Mouse (Mus musculus): Measurements from ENCODE around the gene Esr2.
"Not testable (repeated sequence)": the region's sequence is repeated elsewhere in the genome, so short reads cannot be mapped to it uniquely, and the experiment has no call there.

Gene Esr2

DNA sequence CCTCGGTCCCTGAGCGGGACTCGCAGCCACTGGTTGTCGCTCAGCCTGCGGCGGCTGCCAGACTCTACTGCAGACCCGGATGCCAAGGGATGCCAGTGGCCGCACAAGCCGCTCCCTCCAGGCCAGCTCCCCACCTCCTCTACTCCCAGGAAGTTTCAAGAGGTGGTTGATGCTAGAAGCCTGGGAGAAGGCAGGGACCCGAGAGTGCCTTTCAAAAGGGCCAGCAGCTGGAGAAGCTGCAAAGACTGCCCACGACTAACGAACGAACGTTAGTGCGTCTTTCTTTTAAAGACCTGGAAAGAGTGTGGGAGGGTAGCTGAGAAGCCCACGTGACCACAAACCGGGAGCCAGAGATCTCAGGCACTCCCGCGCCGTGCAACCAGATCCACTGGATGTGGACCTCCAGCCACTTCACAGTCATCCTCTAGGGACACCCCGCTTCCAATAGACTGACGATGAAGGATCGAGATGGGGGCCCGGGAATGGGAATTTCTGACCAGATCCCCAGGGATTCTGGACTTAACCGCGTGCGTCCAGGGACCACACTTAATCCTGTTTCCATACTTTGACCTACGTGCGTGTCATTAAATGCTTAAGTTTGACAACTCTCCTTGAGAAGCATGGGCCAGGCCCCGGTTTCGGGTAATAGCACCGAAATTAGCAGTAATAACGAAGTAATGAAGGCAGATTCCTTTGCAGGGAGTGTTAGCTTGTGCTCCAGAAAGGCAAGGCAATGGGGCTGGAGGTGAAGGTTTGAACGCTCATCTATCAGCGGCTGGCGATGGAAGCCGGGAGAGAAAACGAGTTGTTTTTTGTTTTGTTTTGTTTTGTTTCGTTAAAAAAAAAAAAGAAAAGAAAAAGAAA is at the start of gene Esr2:
Gene Esr2, minus strand, starts transcription at position 260 of the 864 bp plus-strand sequence.
- peak; percentile 44 for DNase-seq

DNA sequence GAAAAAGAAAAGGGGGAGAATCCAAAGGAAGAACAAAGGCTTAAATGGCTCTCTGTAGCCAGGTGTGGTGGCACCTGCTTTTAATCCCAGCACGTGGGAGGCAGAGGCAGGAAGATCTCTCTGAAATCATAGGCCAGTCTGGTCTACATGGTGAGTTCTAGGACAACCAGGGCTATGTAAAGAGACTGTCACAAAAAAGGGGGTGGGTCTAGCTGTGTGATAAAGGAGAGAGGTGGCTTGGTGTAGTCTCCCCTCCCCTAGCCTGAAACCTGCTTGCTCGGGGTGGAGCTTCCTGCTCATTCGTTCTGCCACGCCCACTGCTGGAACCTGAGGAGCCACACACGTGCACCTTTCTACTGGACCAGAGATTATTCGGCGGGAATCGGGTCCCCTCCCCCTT is 45.0 kb upstream of the Esr2 start:
- DNase-seq: not testable (repeated sequence)

DNA sequence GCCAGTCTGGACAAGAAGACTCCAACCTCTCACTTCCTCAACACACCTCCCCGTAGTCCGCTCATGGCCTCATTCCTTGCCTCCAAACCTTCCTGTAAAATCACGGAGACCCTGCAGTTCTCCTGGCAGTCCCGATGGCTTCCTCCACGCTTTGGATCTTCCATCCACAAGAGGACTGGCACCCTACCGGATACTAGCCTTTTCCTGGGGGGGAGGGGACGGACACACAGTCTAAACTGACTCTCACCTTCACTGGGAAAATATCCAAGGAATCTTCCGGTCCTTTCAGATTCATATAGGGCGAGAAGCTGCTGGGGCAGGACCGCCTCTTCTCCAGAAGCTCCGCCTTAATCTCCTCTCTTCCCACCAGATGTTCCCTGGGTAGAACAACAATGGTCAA is 39.7 kb upstream of the Esr2 start:
- DNase-seq: no peak

DNA sequence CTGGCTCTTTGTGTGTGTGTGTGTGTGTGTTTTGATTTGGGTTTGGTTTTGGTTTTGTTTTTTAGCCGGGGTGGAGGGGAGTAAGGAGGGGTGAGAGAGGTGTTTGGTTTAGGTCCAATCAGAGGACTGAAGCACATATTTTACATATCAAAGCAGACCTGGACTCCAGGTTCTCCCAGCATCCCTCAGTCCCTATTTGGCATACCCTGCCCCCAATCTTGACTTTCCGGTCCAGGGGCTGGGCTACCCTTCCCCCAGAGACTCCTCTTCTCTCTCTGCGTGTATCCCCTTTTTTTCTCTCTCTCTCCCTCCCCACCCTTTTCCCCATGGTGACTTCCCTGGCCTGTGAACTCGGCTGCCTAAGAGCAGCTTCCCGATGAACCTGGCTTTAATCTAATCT is 38.1 kb upstream of the Esr2 start:
- no peak for DNase-seq

DNA sequence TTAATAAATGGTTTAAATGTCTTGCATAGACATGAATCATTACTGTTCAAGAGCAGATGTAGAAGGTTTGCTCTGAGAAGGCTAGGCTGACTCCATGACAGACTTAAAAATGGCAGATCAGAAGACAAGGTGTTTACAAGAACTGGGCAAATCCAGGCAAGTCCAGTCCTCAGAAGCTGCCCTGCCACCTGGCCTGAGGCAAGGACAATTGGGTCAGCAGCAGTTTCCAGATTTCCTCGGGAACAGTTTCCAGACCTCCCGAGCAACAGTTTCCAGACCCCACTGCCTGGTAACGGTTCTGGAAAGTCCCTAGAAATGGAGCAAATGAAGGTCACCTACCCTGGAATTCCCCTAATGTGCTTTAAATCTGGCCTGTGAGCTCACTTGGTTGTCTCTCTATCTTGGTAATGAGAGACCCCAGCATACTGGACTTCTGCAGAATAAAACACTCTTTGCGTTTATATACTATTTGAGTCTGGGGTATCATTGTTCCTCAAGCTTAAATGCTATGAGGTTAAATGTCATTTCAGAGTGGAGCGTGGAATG is 32.4 kb upstream of the Esr2 start:
- DNase-seq: no peak

DNA sequence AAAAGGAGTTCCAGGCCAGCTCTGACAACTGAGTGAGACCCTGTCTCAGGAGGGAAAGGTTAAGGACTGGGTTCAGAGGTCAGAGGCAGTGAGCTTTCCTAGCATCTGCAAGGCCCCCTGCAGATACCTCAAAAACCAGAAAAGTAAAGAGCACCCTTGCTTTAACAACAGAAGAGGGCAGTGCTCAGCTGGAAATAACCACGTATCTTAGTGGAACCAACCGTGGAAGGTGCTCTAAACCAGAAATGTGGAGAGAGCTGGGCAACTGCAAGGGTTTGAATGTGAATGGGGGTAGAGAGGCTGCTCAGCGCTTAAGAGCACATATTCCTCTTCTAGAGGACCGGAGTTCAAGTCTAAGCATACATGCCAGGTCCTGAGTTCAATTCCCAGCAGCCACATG is 23.3 kb upstream of the Esr2 start:
- no peak for DNase-seq

DNA sequence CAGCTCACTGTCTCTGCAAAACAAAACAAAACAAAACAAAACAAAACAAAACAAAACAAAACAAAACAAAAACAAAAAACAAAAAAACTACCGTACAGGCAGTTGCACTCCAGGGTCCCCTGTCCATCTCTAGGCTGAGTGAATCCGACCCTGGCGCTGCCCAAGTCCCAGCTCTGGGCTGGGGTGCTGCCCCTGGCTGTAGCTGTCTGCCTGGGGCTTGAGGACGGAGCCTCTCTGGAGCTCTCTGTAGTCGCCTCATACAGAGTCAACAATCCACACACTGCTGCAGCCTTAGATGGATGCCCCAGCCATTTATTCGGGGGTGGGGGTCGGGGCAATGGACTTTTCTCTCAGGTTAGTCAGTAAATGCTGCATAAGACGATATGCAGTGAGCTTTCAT is 20.0 kb upstream of the Esr2 start:
- no peak for DNase-seq

DNA sequence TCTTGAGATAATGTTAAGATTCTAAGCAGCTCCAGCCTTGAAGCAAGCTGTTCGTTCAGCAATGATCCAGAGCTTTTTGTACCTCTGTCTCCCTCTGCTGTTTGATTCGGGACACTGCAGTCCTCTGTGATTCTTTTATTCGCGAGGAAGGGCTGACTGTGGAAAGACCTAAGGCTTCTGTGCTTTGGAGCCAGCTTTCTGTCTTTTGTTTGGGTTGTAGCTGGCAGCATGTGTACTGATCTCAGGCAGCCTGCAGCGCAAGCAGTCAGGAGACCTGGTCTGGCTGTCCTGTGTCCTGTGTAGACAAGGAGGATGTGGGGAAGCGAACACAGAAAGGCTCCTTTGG is 19.6 kb upstream of the Esr2 start:
- peak; percentile 84 for DNase-seq

DNA sequence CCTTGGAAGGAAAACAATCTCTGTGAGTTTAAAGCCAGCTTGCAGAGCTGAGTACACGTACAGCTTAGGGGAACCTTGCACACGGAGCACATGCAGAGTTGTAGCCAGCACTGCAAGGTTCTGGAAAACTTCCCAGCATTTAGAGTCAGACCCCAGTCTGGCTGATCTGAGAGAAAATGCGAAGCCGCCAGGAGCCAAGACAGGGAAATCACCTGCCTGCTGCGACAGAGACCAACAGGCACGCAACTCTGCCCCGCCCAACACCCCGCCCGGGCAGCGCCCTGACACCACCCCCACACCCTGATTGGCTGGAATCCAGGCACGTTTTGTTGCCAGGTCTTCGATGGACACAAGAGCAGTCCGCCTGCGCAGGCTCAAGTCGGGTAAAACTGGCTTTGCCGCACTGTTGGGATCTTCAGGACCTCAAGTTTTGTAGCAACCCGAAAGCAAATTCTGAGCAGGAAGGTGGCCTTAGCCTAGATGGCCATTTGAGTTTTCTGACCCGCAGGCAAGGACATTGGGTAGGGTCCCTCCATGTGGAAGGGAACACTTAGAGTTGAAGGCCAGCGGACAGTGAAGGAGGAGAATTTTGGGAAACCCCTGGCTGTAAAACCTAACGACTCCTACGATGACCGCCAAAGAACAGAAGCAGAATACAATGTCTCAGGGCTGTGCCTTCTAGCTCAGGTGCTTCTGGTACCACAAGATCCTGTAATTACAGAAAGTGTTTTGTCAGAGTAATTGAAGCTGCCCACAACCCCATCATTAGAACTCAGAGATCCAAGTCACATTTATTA is 19.1 kb upstream of the Esr2 start:
- peak; percentile 92 for DNase-seq

DNA sequence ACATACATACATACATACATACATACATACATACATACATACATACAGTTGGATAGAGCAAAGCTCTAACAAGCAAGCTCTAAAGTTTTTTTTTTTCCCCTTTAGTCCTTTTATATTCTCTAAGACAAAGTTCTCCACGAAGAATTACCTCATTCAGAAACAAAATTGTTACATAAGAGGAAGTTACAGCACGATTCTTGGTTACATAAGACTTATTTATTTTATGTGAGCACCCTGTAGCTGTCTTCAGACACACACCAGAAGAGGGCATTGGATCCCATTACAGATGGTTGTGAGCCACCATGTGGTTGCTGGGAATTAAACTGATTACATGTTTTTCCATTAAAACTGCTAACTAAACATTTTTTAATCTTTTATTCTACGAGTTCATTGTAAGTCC is 17.5 kb upstream of the Esr2 start:
- DNase-seq: peak; percentile 14

DNA sequence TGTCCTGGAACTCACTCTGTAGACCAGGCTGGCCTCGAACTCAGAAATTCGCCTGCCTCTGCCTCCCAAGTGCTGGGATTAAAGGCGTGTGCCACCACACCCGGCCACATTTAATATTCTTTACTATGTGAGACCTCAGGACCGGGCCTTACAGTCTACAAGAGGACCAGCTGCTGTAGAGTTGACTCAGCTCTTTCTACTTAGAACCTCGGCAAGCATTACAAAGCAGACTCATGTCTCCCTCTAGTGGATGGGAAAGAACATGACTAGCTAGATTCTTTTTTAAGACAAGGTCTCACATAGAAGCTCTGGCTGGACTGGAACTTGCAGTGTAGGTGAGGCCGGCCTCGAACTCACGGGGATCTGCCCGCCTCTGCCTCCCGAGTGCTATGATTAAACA is 13.9 kb upstream of the Esr2 start:
- DNase-seq: peak; percentile 48

DNA sequence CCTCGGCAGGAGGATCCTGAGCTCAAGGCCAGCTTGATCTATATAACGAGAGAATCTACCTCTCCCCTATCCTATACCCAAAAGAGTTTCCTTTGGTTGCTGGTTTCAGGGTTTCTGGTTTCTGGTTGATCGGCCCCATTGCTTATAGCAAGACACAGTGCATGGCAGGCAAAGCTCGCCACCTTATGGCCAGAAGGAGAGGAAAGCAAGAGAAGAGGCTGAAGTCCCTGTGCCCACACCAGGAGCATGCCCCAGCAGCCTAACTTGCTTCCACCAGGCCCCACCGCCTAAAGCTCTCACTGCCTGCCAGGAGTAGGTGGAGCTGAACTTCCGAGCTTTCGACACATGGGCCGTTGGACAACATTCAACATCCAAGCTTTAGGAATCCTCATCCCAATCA is 10.8 kb upstream of the Esr2 start:
- peak; percentile 47 for DNase-seq

DNA sequence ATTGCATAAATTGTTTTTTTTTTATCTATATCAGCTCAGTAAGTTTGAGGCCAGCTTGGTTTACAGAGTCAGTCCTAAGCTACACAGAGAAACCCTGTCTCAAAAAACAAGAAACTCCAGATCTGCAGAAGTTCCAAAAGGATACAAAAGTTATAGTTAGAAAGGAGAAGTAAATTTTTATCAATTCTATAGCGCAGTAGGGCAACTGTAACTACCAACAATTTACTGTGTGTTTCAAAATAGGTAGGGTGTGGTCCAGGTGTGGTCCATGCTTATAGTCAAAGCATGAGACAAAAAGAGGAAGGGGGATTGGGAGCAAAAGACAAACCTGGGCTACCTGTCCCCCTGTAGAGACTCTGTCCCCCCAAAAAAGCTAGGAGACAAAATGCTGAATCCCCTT is 9.4 kb upstream of the Esr2 start:
- no peak for DNase-seq

DNA sequence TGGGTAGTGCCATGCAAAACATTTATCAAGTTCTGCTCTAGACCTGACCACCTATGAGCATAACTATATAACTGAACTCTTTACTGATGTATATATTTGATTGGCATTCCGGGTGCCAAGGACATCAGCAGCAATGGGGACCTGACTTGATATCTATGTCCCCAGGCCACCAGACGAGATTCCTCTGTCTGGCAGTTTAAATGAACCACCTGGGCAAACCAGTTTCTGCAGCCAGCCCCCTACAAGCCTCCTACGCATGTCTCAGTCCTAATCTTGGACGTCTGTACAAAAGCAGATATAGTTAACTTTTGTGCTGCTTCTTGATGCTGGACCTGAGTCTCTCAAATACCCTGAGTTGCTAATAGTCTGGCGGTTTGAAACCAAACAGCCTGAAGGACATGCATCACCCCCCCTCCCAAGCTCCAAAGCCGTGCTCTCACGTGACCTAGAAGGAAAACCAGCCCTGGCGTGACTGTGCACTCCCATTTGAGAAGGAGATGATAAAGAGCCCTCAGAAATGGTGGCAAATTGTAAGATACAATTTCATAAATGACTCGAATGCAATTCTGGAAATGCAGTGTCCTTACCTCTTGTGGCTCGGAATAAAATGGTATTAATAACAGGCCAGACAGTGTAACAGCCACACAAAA is 8.2 kb upstream of the Esr2 start:
- DNase-seq: no peak

DNA sequence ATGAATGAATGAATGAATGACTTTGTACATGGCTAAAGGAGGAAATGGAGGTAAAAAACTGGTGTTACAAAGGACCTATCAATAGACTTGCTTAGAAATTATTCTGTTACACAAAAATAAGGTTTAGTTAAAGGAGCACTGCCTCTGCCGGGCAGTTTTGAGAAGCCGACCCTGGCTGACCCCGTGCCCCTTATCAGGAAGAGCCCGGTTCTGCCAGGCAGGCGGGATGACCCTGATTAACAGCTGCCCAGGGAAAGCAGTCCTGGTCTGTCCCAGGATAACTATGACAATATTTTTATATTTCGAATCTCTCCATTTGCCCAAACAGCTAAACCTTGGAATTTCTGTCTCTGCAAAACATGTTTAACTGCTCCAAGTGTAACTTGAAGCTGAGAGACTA is 7.2 kb upstream of the Esr2 start:
- no peak for DNase-seq

DNA sequence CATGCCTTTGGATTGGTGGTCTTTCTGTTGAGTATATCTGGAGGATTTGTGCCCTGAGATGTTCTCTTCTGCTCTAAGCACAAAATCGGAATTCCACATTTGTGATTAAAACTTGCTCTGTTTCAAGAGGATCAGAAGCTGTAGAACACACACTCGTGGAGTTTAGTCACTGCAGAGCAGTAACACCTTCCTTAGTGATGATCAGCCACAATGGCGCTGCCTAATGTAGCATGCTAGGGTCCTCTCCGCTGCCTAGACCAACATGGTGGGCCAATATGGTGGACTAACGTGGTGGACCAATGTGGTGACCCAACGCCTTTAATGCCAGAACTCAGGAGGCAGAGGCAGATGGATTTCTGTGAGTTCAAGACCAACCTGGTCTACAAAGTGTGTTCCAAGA is 5.8 kb upstream of the Esr2 start:
- no peak for DNase-seq

DNA sequence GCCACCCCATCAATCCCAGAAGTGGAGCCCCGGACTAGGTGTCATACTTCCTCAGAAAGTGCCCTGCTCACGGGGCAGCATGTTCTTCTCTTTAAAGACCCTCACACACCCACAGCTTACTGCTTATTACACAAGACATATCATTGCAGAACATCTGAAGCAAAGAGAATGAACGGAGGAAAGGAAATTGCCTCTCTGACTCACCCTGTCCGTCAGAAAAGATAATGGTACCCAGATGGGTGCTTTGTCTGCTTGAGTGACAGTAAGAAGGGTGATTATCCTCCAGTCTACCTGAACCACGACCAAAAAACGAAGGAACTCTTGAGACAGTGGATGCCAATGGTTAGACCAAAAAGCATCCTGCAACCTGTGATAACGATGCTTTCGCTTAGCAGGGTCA is 4.4 kb upstream of the Esr2 start:
- DNase-seq: no peak

DNA sequence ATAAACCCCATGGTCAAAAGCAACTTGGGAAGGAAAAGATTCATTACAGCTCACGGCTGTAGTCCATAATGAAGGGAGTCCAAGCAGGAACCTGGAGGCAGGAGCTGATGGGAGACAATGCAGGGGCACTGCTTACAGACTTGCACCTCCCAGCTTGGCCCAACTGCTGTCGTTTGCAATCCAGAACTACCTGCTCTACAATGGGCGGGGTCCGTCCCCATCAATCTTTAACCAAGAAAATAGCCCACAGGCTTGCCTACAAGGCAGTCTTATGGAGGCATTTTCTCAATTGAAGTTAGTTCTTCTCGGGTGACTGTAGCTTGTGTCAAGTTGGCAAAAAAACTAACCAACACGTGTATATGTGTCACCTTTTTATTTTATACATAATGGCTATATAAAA is 3.4 kb upstream of the Esr2 start:
- no peak for DNase-seq

DNA sequence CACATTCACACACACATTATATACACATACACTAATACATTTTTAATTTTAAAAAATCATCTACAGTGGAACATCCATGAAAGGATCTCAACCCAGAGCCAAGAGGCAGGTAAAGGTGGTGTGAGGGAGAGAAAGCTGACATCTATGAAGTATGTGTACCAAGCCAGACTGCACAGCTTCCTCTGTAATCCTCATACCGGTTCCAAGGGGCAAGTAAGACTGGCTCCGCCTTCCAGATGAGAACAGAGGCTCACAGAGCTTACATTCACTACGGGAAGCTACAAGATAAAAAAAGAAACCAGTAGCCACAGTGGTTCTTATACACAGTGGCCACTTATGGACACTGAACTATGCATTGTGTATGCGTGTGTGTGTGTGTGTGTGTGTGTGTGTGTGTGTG is 2.5 kb upstream of the Esr2 start:
- no peak for DNase-seq

DNA sequence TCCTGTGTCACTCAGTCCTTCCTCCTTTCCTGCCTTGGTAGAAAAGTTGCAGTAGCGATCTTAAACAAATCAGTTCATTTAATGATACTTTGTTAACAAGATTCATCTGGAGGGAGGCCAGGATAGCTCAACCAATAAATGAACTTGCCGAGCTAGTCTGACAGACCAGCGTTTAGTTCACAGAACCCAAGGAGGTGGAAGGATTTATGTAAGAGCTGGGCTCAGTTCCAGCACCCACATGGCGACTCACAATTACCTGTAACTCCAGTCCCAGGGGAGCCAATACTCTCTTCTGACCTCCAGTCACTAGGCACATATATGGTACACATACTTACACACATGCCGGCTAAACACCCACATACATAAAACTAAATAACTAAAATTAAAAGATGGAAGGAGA is 2.0 kb upstream of the Esr2 start:
- no peak for DNase-seq

DNA sequence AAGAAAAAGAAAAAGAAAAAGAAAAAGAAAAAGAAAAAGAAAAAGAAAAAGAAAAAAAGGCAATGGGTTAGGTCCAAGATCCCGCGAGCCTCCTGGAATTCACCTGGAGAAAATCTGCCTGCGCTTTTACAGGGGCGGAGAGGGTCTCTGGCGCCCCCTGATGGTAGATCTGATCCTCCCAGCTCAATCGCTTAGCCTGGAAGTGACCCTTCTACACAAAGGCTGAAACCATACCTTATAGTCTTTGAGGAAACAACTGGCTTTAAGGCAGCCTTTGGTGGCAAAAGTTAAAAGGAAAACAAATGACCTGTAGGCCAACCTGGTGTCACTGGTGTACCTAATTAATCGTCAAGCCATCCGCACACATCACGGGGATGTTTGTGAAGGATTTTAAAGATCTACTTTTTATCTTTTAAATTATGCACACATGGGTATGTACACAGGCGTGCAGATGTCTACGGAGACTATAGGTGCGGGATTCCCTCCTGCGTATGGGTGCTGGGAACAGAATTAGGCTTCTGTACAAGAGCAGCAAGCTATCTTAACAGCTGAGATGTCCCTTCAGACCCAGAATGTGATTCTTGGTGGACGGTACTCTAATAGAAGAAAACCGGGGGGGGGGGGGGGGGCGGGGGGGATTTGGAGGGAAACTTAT is 932 bp upstream of the Esr2 start:
- DNase-seq: peak; percentile 76

DNA sequence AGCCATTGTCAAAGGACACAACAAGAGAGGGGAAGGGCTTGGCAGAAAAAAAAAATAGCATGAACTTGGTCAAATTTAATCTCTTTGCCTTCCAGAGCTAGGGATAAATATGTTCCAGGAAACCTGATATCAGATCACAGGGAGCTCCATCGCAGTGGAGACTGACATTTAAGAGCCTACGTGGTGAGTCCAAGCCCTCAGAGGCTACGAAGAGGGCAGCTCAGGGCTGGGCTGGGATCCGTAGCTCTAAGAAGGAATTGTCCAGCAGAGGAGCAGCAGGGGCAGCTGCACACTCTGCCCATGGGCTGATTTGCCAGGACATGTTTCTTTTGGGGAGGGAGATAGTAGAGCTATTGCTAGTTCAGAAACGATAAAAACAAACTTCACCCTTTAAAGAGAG is 11.4 kb downstream of the Esr2 start:
- no peak for DNase-seq

DNA sequence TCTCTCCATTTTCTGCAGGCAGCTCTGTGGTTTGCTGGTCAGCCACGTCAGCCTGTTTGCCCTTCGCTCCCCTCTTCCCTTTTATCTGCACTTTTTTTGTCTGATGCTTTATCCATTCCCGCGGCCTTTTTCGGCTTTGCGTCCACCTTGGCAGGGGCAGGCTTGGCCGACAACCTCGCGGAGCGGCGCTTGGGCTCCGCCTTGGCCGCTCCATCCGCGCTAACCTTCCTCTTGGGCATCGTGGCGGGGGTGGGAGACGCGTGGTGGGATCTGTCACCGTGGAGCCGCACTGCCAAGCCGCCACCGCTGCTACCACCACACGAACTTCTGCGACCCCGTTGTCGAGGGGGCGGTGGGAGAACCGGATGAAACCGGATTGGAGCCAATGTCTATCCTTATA is 24.7 kb downstream of the Esr2 start:
- DNase-seq: not testable (repeated sequence)
